Mouse (Mus musculus) heart, embryonic 11.5 days (tissue): ENCODE measurements at regions not wholly inside any gene's neighbourhood (a gene's known extent, or its start where the extent isn't known, plus 50 kb on each side); places are given as distances from the start of the nearest gene placed in this dataset.

Source experiments
- ATAC-seq: fragments of 200-750 bp; cut with Nextera tagmentation; replicated peaks from 2 replicates; pipeline ENCODE4 v1.8.0; 2017; ENCODE audit warnings: moderate library complexity; ENCODE audit not compliant: insufficient number of reproducible peaks, low FRiP score, low TSS enrichment
- H3K27ac ChIP-seq: fragments of 300-500 bp; sonication (generic); 2 replicates; pipeline ENCODE4 v1.5.1; 2014; ENCODE audit warnings: mild to moderate bottlenecking, low read depth, low read length
- H3K27me3 ChIP-seq: fragments of 300-500 bp; sonication (generic); 2 replicates; pipeline ENCODE4 v1.6.1; 2014; ENCODE audit warnings: mild to moderate bottlenecking, low read length, mixed read lengths; ENCODE audit not compliant: control insufficient read depth, insufficient read depth
- H3K36me3 ChIP-seq: fragments of 300-500 bp; sonication (generic); 2 replicates; pipeline ENCODE4 v1.6.1; 2014; ENCODE audit warnings: mild to moderate bottlenecking, low read length, moderate library complexity, mixed read lengths; ENCODE audit not compliant: control insufficient read depth, insufficient read depth
- H3K4me1 ChIP-seq: fragments of 300-500 bp; sonication (generic); 2 replicates; pipeline ENCODE4 v1.6.1; 2014; ENCODE audit warnings: low read length; ENCODE audit not compliant: control insufficient read depth, insufficient read depth
- H3K4me2 ChIP-seq: fragments of 300-500 bp; sonication (generic); 2 replicates; pipeline ENCODE4 v1.6.1; 2014; ENCODE audit warnings: mild to moderate bottlenecking, moderate library complexity
- H3K4me3 ChIP-seq: fragments of 300-500 bp; sonication (generic); 2 replicates; pipeline ENCODE4 v1.5.1; 2014; ENCODE audit warnings: low read depth, low read length
- H3K9ac ChIP-seq: fragments of 300-500 bp; sonication (generic); 2 replicates; pipeline ENCODE4 v1.6.1; 2014; ENCODE audit warnings: mild to moderate bottlenecking, low read depth, low read length, moderate library complexity
- H3K9me3 ChIP-seq: fragments of 300-500 bp; sonication (generic); replicated peaks from 2 replicates; pipeline ENCODE4 v1.6.1; 2016; ENCODE audit warnings: low read length; ENCODE audit not compliant: control insufficient read depth
- WGBS: fragments of 180-500 bp; shearing (Covaris S2); extraction: QIAGEN DNeasy Blood & Tissue Kit; methylation state at CpG from one replicate; pipeline ENCODE4 v1.1.7; 2014; ENCODE audit not compliant: insufficient replicate concordance; 5-methylcytosine and 5-hydroxymethylcytosine counted together

- no peak overlapping the region for H3K4me3 ChIP-seq
- no peak for ATAC-seq
- WGBS, result 33% methylated on average over 4 of the region's 4 CpGs
- no peaks in the 10 kb centered on the region for H3K9me3 ChIP-seq
- H3K9ac ChIP-seq, result no peak overlapping the region
- H3K27me3 ChIP-seq, result no peaks in the 10 kb centered on the region
- no peaks in the 10 kb centered on the region for H3K4me1 ChIP-seq
- H3K36me3 ChIP-seq, result no peaks in the 10 kb centered on the region
- H3K4me2 ChIP-seq, result no peak overlapping the region
- no peak overlapping the region for H3K27ac ChIP-seq
These were observed 65.4 kb downstream of the Vegfa start for GRCm38 (mm10) chr17:45966736-45967135.

- H3K27ac ChIP-seq, result no peak overlapping the region
- no peak for ATAC-seq
- H3K9ac ChIP-seq, result no peak overlapping the region
- no peaks in the 10 kb centered on the region for H3K4me1 ChIP-seq
- no peak overlapping the region for H3K4me3 ChIP-seq
- H3K36me3 ChIP-seq, result no peaks in the 10 kb centered on the region
- no peaks in the 10 kb centered on the region for H3K27me3 ChIP-seq
- H3K4me2 ChIP-seq, result no peak overlapping the region
- no peaks in the 10 kb centered on the region for H3K9me3 ChIP-seq
These were observed 68.1 kb downstream of the Vegfa start for GRCm38 (mm10) chr17:45964031-45964430.

- Histone ChIP-seq H3K27ac (no peak overlapping the region), H3K4me3 (no peak overlapping the region), H3K36me3 (no peaks in the 10 kb centered on the region), H3K9ac (no peak overlapping the region), H3K9me3 (no peaks in the 10 kb centered on the region), H3K4me2 (no peak overlapping the region), H3K27me3 (no peaks in the 10 kb centered on the region), H3K4me1 (no peaks in the 10 kb centered on the region)
- WGBS, result 69% methylated on average over 3 of the region's 3 CpGs
- no peak for ATAC-seq
These were observed 68.8 kb downstream of the Vegfa start for GRCm38 (mm10) chr17:45963332-45963731.

- no peak overlapping the region for H3K9ac ChIP-seq
- H3K4me3 ChIP-seq, result no peak overlapping the region
- no peaks in the 10 kb centered on the region for H3K9me3 ChIP-seq
- H3K36me3 ChIP-seq, result no peaks in the 10 kb centered on the region
- no peaks in the 10 kb centered on the region for H3K4me1 ChIP-seq
- 0 out of 2 replicates have a peak, but pooled peaks cover 2% of the 10 kb centered on the region for H3K27me3 ChIP-seq
- no peak for ATAC-seq
- no peak overlapping the region for H3K4me2 ChIP-seq
- H3K27ac ChIP-seq, result no peak overlapping the region
- WGBS, result 77% methylated on average over 16 of the region's 16 CpGs
These were observed 70.4 kb downstream of the Vegfa start for GRCm38 (mm10) chr17:45961626-45962319.

- Histone ChIP-seq H3K4me2 (no peak overlapping the region), H3K4me1 (peaks cover 4% of the 10 kb centered on the region; the same call in 1 of the 2 replicates), H3K4me3 (no peak overlapping the region), H3K27ac (no peak overlapping the region), H3K9ac (no peak overlapping the region), H3K9me3 (no peaks in the 10 kb centered on the region), H3K36me3 (no peaks in the 10 kb centered on the region), H3K27me3 (0 out of 2 replicates have a peak, but pooled peaks cover 2% of the 10 kb centered on the region)
- WGBS, result 78% methylated on average over 7 of the region's 7 CpGs
- no peak; the same call in 1 of the 2 replicates for ATAC-seq
These were observed 73.9 kb downstream of the Vegfa start for GRCm38 (mm10) chr17:45958094-45958881.

- H3K27ac ChIP-seq, result no peak overlapping the region
These were observed 76.7 kb downstream of the Vegfa start for GRCm38 (mm10) chr17:45955481-45955880.

GRCm38 (mm10) chr17:45954824-45955223 is 77.3 kb downstream of the Vegfa start:
- peaks cover 11% of the 10 kb centered on the region for H3K4me1 ChIP-seq
- no peak overlapping the region for H3K4me2 ChIP-seq
- 0 out of 2 replicates have a peak, but pooled peaks cover 2% of the 10 kb centered on the region for H3K27me3 ChIP-seq
- 78% methylated on average over 7 of the region's 7 CpGs for WGBS
- ATAC-seq, result no peak
- H3K27ac ChIP-seq, result no peak overlapping the region
- no peaks in the 10 kb centered on the region for H3K36me3 ChIP-seq
- H3K4me3 ChIP-seq, result no peak overlapping the region
- H3K9me3 ChIP-seq, result no peaks in the 10 kb centered on the region
- no peak overlapping the region for H3K9ac ChIP-seq

More at GRCm38 (mm10) chr17:45955481-45955880, 76.7 kb downstream of the Vegfa start:
- Histone ChIP-seq H3K4me1 (peaks cover 10% of the 10 kb centered on the region), H3K4me3 (no peak overlapping the region), H3K27me3 (0 out of 2 replicates have a peak, but pooled peaks cover 2% of the 10 kb centered on the region), H3K9ac (no peak overlapping the region), H3K9me3 (no peaks in the 10 kb centered on the region), H3K36me3 (no peaks in the 10 kb centered on the region), H3K4me2 (no peak overlapping the region)
- ATAC-seq, result no peak
- 55% methylated on average over 10 of the region's 10 CpGs for WGBS

GRCm38 (mm10) chr17:45953523-45953922 is 78.6 kb downstream of the Vegfa start:
- Histone ChIP-seq H3K9ac (no peak overlapping the region), H3K9me3 (no peaks in the 10 kb centered on the region), H3K27ac (no peak overlapping the region), H3K36me3 (no peaks in the 10 kb centered on the region), H3K4me3 (no peak overlapping the region), H3K4me2 (no peak overlapping the region), H3K27me3 (0 out of 2 replicates have a peak, but pooled peaks cover 2% of the 10 kb centered on the region), H3K4me1 (peaks cover 12% of the 10 kb centered on the region)
- no peak for ATAC-seq
- WGBS, result 83% methylated on average over 8 of the region's 8 CpGs
